Mouse (Mus musculus) gastrocnemius, postnatal 10 days (tissue): ENCODE measurements around the gene Scml4. TPM values are rescaled to one million over a fixed set of nuclear protein-coding genes. Genes with fewer than 3 reads are reported as not detected.

Experiments
- DNase-seq: peaks from one replicate; pipeline ENCODE4 v3.0.0; 2021; ENCODE audit warnings: mixed read lengths
- total RNA-seq, 2 experiments: library from RNA; stranded (reverse); gene quantifications; 2 replicates each; pipeline ENCODE4 v1.2.3; 2021

The Scml4 gene
- total RNA-seq, 2 experiments from 2014 or later: 3.3 to 3.8 TPM

DNA sequence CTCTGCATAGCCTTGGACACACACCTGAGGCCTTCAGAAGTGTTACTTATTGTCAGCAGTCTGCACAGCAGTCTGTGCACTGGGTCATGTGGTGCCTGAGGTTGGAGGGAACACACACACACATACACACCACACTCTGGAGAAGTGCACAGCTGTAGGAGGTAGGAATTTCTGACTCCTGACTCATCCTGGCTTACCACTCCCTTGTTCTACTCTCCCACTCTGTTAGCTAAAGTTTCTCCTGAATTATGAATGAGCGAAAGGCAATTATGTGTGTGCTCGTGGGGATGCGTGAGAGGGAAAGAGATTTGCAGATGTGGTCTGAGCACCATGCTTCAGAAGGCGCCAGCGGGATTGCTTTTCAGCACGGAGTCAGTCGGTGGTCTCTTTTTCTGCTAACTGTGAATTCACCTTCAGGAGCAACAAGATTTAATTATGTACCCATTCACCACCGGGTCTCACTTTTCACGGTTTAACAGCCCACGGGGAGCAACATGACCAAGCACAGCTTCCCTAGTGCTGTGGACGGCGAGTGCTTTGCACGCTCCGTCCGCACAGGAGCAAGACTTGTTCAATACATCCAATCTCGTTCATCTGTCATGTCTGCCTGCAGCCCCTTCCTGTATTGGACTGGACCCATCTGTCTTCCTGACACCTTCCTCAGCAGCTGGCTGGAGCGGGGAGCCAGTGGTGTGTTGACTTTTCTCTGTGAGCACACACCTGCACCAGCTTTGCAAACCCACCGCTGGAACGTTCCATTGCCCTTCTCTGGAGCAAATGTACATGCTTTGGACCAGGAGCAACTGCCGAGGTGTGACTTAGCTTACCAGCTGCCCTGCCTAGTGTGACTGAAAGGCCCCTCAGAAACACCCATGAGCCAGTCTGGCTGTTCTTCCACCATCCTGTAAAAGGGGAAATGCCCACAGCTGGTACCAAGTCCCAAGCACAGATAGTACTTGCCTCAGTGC is 91.2 kb downstream of the Scml4 start:
- DNase-seq: no peak

DNA sequence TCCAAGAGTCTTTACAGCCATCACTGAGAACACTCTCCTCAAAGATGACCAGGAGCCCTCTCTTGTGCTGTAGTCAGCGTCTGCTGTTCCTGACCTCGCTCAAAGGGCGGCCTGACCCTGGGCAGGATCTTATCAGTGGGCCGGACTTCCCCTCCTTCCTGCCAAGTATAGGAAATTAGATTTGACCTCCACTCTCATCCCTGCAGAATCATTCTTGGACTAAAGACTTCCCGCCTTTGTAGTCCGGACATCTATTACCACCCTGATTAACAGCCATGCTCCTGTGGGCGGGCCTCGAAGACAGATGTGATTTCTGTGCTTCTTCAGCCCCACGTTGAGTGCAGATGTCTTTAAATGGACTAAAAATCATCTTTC is 91.9 kb downstream of the Scml4 start:
- DNase-seq: no peak

DNA sequence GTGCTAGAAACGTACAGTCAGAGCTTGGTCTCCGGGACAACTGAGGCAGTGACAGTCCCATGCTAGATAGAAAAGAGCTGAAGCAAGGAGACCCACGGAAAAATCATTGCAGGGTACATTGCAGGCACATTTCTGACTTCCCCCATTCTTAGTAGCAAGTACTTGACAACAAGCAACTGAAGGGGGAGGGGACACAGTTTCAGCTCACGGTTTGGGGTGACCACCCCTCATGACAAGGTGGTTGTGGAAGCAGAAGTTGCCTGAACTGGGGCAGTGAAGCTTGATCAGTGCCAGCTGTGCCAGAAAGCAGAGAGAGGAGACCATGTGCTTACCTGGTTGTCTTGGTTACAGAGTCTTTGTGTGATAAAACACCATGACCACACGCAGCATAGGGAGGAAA is 93.4 kb downstream of the Scml4 start:
- no peak for DNase-seq

DNA sequence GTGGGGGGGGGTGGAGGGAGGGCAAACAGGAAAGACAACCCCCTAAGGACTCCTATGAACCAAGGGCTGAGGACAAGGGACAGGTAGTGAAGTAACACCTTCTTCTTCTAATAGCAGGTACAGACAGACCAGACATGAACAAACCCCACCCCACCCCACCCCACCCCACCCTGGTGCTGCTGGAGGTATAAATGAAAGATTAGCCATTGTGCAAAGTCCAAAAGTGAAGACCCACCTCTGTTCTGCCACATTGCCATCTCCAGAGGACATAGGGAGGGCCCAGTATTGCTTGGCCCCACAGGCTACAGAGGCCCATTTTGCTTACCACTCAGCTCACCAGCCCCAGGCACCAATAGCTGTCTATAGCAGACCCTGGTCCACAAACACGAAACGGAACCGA is 95.0 kb downstream of the Scml4 start:
- no peak for DNase-seq

DNA sequence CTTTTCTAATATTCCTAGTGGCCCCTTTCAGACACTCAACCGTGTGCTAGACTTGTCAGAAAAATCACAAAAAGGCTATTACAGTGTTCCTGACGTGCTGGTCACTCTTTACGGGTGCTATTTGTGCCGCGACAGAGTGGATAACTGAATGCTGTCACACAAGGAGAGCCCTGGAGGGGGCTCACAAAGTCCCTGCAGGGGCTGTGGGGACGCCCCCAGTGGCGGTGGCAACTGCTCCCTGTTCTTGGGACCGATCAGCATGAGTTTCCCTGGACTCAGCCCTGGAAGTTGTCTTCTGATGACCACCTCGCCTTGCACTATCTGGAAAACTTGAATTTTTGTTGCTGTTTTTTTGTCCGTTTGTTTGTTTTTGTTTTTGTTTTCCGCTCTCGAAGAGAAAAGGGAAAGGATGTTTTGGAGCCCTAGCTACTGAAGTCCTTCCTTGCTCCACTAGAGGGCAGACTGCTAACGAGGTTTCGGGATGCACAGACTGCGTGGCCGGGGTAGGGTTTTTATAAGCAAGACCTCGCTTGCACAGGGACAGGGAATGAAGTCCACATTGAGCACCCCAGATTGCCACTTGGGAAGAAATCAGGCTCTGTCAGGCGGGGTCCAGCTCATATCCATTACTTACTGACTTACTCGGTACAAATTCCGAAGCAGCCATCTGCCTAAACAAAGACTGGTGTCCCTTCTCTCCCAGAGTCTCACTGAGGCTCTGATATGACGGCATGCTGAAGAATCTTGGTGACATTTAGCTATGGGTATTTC is 97.9 kb downstream of the Scml4 start:
- DNase-seq: peak; percentile 68

DNA sequence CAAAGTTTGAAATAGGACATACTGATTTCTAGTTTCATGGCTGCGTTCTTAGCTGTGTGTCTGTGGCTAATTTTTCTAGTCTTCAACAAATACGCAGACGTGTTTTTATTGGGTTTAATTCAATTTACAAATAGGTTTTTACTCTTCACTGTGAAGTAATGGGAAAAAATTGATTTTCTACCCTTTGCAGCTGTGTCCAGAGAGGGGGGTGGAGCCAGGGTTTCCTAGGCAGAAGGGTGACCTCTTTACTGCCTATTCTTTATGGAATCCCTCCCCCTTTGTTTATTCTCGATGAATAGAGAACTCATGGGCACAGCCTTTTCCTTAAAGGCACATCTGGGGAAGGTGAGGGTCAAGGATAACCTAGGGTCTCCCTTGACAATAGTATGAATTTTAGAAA is 98.5 kb downstream of the Scml4 start:
- DNase-seq: no peak

DNA sequence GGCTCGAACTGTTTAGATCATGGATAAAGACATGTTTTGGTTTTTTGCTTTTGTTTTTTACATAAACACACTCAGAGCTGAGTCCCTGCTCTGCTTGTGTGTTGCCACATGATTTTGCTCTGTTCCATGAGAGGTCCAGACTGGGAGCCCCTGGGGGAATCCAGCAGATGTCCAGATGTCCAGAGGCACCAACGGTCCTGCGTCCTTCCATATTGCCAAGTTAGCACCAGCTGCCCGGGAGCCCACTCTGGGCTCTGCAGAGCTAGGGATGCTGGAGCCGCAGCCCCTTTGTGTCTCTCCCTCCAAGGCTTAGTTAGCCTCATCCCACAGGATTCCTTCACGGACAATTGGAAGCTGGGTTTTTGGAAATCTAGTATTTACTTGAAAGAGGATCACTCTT is 101.6 kb downstream of the Scml4 start:
- DNase-seq: no peak

DNA sequence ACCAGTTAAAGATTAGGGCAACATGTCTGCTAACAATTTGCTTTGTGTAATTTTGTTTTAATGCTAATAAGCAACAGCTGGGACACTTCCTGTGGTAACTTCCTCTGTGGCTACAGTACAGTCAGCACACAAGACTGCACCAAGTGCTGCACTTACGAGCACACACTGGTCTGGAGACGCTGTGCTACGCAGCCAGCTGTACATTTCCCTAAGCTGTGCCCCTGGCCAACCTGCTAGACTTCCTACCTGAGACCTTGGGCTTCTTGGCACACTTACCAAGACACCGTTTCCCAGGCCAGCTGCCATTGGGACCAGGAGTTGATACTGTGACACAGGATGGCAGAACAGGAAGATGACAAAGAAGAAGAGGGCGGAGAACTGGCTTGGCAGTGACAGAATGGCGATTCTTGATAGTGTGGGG is 102.0 kb downstream of the Scml4 start:
- no peak for DNase-seq

DNA sequence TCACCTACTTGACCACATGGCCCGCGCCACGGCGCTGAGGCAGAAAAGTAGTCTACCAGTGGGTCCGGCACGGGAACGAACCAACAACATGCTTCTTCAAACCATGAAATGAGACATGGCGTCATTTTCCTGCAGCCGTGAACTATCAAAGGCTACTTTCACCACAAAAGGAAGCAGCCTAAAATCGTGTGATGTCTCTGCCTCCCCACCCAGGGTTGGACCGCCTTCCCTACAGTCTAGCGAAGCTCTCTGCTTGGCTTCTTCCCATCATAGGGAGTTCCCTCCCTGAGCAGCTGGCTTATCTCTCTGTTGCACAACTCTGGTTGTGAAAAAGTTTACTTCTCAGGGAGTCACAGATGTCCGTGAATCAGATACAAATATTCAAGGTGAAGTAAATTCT is 102.5 kb downstream of the Scml4 start:
- no peak for DNase-seq

DNA sequence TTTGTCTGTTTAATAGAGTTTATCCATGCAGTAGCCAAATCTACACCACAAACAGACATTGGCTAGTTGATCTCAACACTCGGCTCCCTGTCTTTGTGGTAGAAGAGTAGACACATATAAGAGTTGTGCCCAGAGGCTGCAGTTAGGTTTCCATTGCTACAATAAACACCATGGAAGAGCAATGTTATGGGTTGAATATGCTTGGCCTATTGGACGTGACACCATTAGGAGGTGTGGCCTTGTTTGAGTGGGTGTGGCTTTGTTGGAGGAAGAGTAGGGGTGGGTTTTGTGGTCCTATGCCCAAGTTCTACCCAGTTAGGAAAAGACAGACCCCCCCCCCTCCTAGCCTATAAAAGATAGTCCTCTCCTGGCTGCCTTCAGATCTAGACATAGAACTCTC is 102.9 kb downstream of the Scml4 start:
- no peak for DNase-seq

DNA sequence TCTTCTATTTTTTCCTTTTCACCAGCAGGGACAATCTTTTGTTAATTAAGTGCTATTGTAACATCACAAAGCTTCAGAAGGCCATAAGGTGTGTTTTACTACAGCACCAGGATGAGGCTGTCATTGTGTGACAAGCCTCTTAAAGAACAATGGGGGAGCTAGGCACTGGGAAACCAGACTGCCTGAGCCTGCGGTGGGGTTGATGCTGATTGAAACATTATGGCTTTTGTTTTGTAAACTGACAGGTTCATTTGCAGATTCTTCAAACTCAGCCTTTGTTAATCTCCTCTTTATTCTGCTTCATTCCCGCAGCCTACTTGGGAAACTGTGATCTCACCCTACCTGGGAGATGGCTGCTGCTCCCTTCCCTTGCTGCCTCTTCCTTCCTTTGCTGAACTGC is 108.2 kb downstream of the Scml4 start:
- DNase-seq: no peak

DNA sequence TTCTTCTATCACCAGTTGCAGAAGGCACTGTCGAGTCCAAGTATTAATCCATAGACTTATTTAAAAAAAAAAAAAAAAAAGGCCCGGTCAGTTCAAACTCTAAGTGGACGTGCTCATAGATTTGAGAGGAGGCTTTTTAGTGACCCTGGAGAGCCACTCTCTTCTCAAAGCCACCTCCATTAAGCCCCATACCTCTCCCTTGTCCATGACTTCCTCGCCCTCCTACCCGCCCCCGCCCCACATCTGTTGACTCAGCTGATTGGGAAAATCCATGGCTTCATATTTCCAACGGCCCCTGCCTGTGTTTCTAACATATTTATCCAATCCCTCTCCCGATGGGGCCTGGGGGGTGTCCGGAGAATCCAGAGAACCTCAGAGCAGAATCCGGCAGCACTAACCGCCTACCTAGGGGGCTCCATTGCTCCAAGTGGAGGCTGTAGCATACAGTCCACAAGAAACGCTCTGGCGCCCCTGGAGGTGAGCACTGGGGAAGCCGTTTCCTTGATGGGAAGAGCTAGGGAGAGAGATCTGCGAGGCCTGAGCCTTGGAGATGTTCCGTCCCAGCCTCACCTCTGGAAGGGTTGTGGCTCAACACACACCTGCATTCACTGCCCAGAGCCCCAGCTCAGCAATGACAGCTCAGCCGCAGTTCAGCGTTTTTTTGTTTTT is 112.5 kb downstream of the Scml4 start:
- DNase-seq: peak; percentile 80

DNA sequence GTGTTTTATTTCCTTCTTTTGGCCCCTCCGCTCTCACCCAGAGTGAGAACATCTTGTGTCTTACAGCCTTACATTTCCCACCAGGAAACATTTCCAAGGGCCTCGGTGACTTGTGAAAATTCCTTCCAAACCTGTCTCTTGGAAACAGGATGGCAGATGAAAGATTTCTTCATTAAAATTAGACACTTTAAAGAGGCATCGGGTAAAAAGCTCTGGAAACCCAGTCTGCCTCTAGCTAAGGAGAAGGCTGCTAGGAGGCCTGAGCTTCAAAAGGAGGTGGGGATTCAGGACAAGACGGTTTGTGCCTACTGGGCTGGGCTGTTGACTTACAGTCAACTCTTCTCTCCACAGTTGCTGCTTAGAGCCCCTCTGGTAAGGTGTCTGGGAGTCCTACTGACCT is 113.4 kb downstream of the Scml4 start:
- no peak for DNase-seq

DNA sequence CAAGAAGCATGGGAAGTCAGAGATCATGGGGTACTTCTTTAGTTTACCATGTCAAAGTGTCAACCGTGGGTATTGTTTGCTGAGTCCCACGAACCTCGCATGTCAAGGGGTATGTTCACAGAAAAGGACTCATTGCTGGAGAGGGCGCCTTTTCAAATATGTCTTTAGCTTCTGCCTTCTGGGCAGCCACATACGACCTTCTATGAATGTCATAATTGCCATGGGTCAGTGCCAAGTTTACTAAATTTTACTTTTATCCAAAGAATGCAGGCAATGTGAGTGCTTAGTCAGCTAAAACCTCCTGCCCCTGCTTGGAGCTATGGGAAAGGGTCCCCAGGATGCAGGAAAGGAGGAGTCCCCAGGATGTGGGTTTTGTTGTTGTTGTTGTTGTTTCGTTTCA is 116.4 kb downstream of the Scml4 start:
- DNase-seq: no peak

DNA sequence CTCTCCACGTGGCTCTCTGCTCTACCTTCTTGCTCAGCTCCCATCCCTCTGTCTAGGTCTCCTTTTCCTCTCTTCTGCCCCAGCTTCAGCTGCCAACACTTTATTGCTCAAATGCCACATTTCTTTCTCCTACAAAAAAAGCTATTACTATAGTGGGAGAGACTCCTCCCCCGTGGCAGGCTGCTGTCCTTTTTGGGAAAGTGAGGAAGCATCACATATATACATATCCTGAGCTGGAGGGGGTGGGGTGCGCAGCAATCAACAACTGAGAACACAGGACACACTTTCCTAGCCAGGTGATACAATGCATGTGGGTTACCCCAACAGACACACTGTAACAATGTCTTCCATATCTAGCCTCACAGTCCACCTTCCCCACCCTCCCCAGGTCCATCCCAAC is 118.2 kb downstream of the Scml4 start:
- DNase-seq: no peak

DNA sequence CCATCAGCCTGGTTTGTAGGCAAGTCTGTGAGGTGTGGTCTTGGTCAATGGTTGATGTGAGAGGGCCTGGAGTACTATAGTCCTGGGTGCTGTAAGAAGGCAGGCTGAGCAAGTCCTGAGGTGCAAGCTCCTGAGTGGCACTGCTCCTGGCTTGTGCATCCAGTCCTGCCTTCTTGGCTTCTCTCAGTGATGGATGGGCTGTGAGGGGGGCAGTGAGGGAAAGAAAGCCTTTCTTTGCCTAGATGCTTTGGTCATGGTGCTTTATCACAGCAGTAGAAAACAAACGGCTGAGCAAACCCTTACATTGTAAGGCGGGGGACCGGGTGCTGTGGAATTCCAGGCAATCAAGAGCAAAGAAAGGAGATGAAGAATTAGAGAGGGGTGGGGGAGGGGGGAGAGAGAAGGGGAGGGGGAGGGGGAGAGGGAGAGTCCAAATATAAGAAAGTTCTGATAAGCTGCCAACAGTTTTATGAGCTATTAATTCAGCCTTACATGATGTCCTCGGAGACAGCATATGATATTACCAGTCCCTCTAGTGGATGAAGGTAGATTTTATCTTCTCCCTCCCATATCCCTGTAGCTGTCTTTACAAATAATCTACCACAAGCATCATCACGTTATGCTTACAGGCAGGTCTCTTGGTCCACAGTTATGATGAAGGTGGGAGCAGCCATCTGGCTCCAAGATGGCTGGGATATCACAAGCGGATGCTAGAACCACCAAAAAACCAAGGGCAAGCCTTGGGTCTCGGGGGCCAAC is 121.0 kb downstream of the Scml4 start:
- DNase-seq: no peak

DNA sequence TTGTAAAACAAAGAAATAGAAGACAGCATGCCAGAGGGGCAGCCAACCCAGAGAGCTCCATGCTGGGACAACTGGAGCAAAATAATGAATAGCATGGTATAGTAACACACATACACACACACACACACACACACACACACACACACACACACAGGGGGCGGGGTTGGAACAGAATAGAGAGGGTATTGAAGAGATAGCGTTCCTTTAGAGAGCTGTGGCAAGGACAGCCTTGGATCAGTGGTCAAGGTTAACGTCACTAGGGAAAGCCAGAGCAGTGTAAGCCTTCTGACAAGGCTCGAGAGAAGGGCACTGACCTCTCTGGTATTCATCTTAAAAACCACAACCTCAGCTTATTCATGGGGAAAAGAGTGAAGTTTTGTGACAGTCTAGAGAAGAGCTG is 124.7 kb downstream of the Scml4 start:
- no peak for DNase-seq

DNA sequence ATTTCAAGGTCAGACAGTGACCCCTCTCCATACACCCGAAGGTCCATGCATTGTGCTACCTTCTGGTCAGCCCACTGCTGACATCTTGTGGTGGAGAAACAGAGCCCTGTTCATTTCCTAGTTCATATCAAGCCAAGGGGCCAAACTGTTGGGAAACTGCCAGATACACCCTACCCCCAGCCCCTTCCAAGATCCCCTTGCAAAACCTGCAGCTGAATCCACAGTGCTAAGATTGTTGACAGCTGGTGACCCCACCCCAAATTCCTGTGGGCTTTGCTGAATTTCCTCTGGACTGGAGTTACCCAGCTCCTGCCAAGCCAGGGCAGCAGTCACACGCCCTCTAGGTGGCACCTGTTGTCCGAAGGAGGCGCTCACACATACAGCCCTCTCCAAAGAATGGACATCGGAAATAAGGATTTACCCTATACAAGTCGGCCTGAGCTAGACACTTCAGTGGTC is 127.5 kb downstream of the Scml4 start:
- peak; percentile 39 for DNase-seq

DNA sequence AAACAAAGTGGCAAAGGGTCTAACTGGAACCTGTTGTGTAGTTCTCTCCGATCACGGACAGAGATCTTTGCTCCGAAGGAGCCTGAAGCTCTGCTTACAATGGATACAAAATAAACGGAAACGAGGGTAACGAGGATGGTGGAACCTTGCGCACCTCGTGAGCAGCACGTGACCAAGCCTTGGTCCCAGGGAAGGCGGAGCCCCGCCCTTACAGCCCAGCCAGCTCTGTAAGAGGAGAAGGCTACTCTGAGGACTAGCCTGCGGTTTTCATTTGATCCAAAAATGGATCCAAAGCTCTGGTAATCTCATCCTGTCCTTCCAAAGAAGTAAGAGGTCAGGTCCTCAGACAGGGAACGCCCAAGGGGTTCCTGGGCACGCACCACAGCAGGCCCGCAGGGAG is 128.5 kb downstream of the Scml4 start:
- DNase-seq: peak; percentile 31

DNA sequence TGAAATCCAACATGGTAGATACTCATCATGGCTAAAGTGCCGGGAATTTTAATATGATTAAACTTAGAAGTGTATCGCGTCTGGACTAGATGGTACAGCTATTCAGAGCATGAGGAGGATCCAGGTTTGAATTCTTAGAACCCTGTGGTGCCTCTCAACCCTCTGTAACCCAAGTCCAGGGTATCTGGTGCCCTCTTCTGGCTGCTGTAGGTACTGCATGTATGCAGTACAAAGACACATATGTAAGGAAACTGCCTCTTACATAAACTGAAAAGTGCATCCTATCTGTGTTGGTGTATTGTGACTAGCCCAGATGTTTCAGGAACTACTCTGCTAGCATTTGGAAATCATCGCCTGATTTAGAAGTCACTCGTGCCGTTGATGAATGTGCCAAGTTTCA is 129.7 kb downstream of the Scml4 start:
- DNase-seq: peak; percentile 61

DNA sequence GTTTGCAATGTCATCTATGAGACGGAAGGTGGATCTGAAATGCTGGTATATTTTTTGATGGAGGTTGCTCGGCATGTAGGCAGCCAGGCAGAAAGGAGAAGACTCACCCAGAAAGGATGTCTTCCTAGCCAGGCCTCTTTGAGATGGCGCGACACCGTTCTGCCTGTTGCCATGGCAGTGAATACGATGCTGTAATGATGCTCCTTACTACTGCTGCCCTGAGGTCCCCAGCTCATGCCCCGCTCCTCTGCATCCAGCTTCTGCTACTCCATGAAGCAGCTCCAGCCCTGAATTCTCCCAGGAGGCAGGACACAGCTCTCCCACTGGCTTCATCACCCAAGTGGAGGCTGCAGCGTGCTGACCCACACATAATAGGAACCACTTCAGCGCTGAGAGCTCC is 130.8 kb downstream of the Scml4 start:
- no peak for DNase-seq

DNA sequence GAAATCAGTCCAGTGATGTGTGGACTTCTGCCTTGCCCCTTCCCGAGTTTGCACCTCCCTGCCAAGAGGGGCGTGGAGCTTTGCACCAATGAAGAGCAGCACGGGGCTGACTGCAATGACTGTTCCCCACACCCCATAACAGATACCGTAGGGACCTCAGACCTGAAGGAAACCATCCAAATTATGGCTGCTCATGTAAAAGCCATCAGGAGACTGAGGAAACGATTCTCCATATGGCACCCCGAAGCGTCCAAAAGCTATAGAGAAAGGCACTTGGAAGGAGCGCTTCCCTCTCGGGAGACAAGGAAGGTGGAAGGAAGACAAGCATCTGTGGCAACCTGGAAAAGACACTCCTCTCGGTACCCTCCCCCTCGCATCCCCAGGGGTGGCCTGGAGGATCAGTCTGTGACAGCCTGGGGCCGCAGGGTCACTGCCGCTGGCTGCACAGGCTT is 134.2 kb downstream of the Scml4 start:
- DNase-seq: peak; percentile 46
